Mouse (Mus musculus) midbrain, embryonic 13.5 days (tissue): ENCODE results near the gene Shq1. TPM values are rescaled to one million over a fixed set of nuclear protein-coding genes. Genes with fewer than 3 reads are reported as not detected.

Source experiments
- ATAC-seq: fragments of 200-750 bp; cut with Nextera tagmentation; 2 replicates; pipeline ENCODE4 v1.8.0; 2017; ENCODE audit warnings: mild to moderate bottlenecking, moderate TSS enrichment, moderate library complexity
- H3K27ac ChIP-seq: fragments of 300-500 bp; sonication (generic); 2 replicates; pipeline ENCODE4 v1.5.1; 2015; ENCODE audit warnings: inconsistent platforms, mild to moderate bottlenecking, moderate library complexity
- H3K27me3 ChIP-seq: fragments of 300-500 bp; sonication (generic); 2 replicates; pipeline ENCODE4 v1.6.1; 2015; ENCODE audit warnings: mild to moderate bottlenecking, inconsistent platforms
- H3K36me3 ChIP-seq: fragments of 300-500 bp; sonication (generic); 2 replicates; pipeline ENCODE4 v1.6.1; 2015; ENCODE audit warnings: mild to moderate bottlenecking, inconsistent platforms
- H3K4me1 ChIP-seq: fragments of 300-500 bp; sonication (generic); replicated peaks from 2 replicates; pipeline ENCODE4 v1.6.1; 2015; ENCODE audit warnings: inconsistent platforms
- H3K4me2 ChIP-seq: fragments of 300-500 bp; sonication (generic); replicated peaks from 2 replicates; pipeline ENCODE4 v1.6.1; 2015; ENCODE audit warnings: moderate library complexity, mild to moderate bottlenecking, inconsistent platforms
- H3K4me3 ChIP-seq: fragments of 300-500 bp; sonication (generic); replicated peaks from 2 replicates; pipeline ENCODE4 v1.5.1; 2015; ENCODE audit warnings: mild to moderate bottlenecking, inconsistent platforms
- H3K9ac ChIP-seq: fragments of 300-500 bp; sonication (generic); replicated peaks from 2 replicates; pipeline ENCODE4 v1.6.1; 2015; ENCODE audit warnings: mild to moderate bottlenecking, inconsistent platforms
- H3K9me3 ChIP-seq: fragments of 300-500 bp; sonication (generic); 2 replicates; pipeline ENCODE4 v1.6.1; 2016; ENCODE audit warnings: mild to moderate bottlenecking, inconsistent platforms
- WGBS: fragments of 180-500 bp; shearing (Covaris S2); methylation state at CpG from one replicate; pipeline ENCODE4 v1.1.7; 2015; 5-methylcytosine and 5-hydroxymethylcytosine counted together
- polyA plus RNA-seq: library from polyadenylated mRNA; unstranded; fragments of >200 nt; fragmentation: Nextera tagmentation; extraction: Ambion mirVana; gene quantifications from 2 replicates; pipeline ENCODE4 v1.2.1, GENCODE M21; 2015

Gene Shq1
- polyA plus RNA-seq, 1 experiment from 2014 or later: 12.7 TPM

DNA sequence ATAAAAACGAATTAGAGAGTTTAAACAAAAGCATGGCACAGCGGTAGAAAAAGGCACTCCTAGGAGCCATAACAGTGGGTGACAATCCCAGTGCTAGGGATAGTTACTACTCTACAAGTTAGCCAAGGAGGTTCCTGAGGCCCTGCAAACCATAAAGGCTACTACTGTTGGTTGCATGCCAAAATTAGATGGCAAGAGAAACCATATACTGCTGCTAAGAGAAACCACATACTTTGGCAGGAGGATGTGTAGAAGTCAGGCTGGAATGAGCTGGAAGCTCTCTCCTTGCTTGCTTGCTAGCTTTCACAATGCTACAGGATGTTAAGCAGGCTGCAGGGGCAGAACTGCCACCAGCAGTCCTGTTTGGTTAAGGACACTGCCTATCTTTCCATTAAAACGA, 50.5 kb downstream of the Shq1 start:
- Histone ChIP-seq H3K27ac (no peak overlapping the region), H3K4me1 (no peaks in the 10 kb centered on the region), H3K4me3 (no peak overlapping the region), H3K9me3 (no peaks in the 10 kb centered on the region), H3K36me3 (no peaks in the 10 kb centered on the region), H3K9ac (no peak overlapping the region), H3K27me3 (no peaks in the 10 kb centered on the region), H3K4me2 (no peak overlapping the region)
- no peak for ATAC-seq
- WGBS: 88% methylated on average over 3 of the region's 3 CpGs

DNA sequence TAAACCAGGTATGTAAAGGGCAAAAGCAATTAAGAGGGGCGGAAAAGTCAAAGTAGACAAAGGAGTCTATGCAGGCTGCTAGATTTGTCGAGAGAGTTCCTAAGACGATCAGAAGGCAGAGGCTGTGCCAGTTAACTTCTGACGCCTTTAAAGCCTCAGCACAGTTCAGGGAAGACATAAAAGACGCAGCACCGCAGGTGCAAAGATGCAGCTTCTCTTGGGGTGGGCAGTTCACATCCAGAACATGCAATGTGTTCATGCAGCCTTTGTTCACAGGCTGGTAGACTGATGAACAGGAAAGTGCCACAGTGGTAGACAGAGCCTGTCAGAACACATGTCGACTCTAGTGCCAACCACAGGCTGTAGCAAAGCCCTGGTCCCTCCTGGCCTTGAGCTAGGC, 51.6 kb downstream of the Shq1 start:
- Histone ChIP-seq H3K4me1 (no peaks in the 10 kb centered on the region), H3K4me2 (no peak overlapping the region), H3K4me3 (no peak overlapping the region), H3K27me3 (no peaks in the 10 kb centered on the region), H3K9me3 (no peaks in the 10 kb centered on the region), H3K27ac (no peak overlapping the region), H3K36me3 (no peaks in the 10 kb centered on the region), H3K9ac (no peak overlapping the region)
- ATAC-seq: no peak
- 96% methylated on average over 7 of the region's 7 CpGs for WGBS

GRCm38 (mm10) chr6:100616133-100616532, 54.8 kb downstream of the Shq1 start:
- ATAC-seq: no peak
- Histone ChIP-seq H3K4me2 (no peak overlapping the region), H3K4me1 (peaks cover 8% of the 10 kb centered on the region), H3K36me3 (no peaks in the 10 kb centered on the region), H3K9ac (no peak overlapping the region), H3K27ac (no peak overlapping the region), H3K4me3 (no peak overlapping the region), H3K9me3 (no peaks in the 10 kb centered on the region), H3K27me3 (no peaks in the 10 kb centered on the region)
- 95% methylated on average over 4 of the region's 4 CpGs for WGBS

DNA sequence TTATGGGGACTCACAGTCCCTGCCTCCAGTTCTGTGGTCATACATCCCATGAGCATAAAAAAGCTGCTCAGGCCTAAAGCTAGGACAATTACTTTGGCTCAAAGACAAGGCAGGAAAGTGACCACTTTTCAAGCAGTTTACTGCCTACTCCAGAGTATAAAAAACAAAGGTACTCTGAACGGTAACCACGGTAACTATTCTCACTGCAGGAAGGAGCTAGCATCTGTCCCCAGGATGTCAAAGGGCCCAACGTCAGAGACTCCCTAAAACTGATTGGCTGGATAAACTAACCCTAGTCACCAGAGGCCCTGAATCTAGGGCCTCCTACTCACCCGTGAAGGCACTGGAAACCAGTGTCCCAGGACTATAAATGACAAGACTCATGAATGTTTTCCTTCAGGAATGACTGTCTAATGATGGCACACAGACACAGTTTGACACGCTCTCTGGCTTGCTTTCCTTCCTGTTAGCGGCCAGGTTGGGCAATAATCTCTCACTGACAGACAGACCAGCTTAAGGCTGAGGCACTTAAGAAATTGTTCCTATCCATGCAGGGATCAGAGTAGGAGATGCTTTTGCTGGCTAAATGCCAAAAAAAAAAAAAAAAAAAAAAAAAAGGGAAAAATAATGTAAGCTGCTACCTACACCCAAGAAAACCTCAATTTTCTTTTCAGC, 57.2 kb downstream of the Shq1 start:
- no peaks in the 10 kb centered on the region for H3K27me3 ChIP-seq
- ATAC-seq: 0 out of 2 replicates have a peak, but pooled peaks have one; percentile 27
- peaks cover 8% of the 10 kb centered on the region for H3K4me1 ChIP-seq
- 0 out of 2 replicates have a peak overlapping the region, but pooled peaks have one; percentile 10 for H3K27ac ChIP-seq
- 51% methylated on average over 6 of the region's 6 CpGs for WGBS
- no peaks in the 10 kb centered on the region for H3K36me3 ChIP-seq
- no peak overlapping the region for H3K9ac ChIP-seq
- no peak overlapping the region for H3K4me3 ChIP-seq
- no peak overlapping the region for H3K4me2 ChIP-seq
- no peaks in the 10 kb centered on the region for H3K9me3 ChIP-seq

DNA sequence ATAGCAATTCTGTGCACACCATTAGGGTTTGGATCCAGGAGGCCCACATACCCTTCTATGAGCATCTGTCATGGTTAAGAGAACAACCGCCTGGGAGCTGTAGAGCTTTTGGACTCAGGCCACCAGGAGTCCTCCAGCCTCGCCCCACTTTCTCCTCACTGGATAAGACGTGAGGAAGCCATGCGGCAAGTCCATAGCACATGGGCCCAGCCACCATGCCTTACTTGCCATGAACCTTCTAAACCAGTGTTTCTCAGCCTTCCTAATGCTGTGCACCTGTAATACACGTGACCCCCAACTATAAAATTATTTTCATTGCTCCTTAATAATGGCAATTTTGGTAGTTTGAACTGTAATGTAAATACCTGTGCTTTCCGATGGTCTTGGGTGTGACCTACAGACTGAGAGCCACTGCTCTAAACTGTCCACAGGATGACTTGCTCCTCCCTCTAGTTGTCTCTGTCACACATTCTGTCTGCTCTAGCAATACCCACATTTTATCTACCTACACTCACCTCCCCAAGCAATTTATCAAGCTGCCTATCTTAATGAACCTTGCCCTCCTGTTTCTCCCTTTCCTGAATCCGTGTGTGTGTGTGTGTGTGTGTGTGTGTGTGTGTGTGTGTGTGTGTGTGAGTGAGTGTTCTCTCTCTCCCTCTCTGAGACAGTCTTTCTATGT, 59.9 kb downstream of the Shq1 start:
- H3K9me3 ChIP-seq: no peaks in the 10 kb centered on the region
- H3K9ac ChIP-seq: no peak overlapping the region
- no peaks in the 10 kb centered on the region for H3K36me3 ChIP-seq
- ATAC-seq: no peak
- no peak overlapping the region for H3K27ac ChIP-seq
- no peak overlapping the region for H3K4me2 ChIP-seq
- WGBS: 93% methylated on average over 7 of the region's 7 CpGs
- H3K27me3 ChIP-seq: no peaks in the 10 kb centered on the region
- H3K4me3 ChIP-seq: no peak overlapping the region
- H3K4me1 ChIP-seq: peaks cover 8% of the 10 kb centered on the region

DNA sequence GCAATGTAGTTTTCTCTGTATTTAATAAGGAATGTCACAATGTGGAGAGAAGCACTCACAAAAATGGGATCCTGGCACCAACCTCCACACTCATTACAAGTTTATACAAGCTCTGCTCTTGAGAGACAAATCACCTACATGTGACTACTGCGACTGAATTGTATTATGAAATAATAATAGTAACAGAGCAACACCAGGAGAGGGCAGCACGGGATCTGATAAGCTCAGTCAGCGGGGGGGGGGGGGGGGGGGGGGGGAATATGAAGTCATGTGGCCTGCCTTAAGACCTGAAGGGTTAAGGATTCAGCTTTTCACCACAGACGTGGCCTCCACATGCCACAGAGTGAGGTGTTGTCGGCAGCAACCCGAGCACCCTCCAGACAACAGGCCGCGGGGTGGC, 60.8 kb downstream of the Shq1 start:
- no peak for ATAC-seq
- H3K4me1 ChIP-seq: peaks cover 8% of the 10 kb centered on the region
- H3K4me3 ChIP-seq: no peak overlapping the region
- WGBS: 77% methylated on average over 7 of the region's 8 CpGs
- H3K9ac ChIP-seq: no peak overlapping the region
- no peaks in the 10 kb centered on the region for H3K9me3 ChIP-seq
- H3K4me2 ChIP-seq: no peak overlapping the region
- no peaks in the 10 kb centered on the region for H3K36me3 ChIP-seq
- no peaks in the 10 kb centered on the region for H3K27me3 ChIP-seq
- no peak overlapping the region for H3K27ac ChIP-seq

DNA sequence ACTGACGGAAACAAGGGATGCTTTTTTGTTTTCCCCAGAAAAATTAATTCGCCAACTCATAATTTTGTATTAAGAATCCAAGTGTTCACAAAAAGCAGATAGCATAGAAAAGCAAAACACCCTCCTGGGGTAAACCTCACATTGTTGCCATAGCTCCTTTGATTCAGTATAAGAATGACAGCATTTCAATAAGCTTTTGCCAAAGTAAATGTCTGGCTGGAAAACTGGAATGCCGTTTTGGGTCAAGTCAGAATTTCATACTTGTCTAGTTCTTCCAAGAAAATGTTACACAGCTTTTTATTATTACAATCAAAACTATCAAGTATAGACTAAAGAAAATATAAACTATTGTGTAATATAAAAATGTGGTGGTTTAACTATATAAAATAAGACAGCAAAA, 61.7 kb downstream of the Shq1 start:
- ATAC-seq: no peak
- Histone ChIP-seq H3K27ac (no peak overlapping the region), H3K4me1 (peaks cover 8% of the 10 kb centered on the region), H3K27me3 (no peaks in the 10 kb centered on the region), H3K36me3 (no peaks in the 10 kb centered on the region), H3K9ac (no peak overlapping the region), H3K9me3 (no peaks in the 10 kb centered on the region), H3K4me3 (no peak overlapping the region), H3K4me2 (no peak overlapping the region)
- 80% methylated on average over 3 of the region's 3 CpGs for WGBS

DNA sequence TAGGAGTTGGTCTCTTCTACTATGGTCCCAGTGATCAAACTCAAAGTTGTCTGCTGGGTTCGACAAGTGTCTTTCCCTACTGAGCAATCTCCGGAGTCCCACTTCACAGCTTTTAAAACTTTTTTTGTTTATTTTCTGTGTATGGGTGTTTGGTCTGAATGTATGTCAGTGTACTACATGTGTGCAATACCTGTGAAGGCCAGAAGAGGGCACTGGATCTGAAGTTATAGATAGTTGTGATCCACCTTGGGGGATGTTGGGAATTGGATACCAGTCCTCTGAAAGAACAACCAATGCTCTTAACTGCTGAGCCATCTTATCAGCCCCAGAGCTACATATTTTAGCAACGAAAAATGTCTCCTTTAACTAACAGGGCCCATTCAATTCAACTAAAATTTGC, 62.5 kb downstream of the Shq1 start:
- Histone ChIP-seq H3K36me3 (no peaks in the 10 kb centered on the region), H3K9me3 (no peaks in the 10 kb centered on the region), H3K4me1 (peaks cover 3% of the 10 kb centered on the region), H3K9ac (no peak overlapping the region), H3K27ac (no peak overlapping the region), H3K27me3 (no peaks in the 10 kb centered on the region), H3K4me2 (no peak overlapping the region), H3K4me3 (no peak overlapping the region)
- ATAC-seq: no peak
- 97% methylated on average over 3 of the region's 3 CpGs for WGBS

- WGBS: 83% methylated on average over 4 of the region's 4 CpGs
- ATAC-seq: no peak
- H3K27ac ChIP-seq: no peak overlapping the region
- H3K9me3 ChIP-seq: no peaks in the 10 kb centered on the region
- no peaks in the 10 kb centered on the region for H3K27me3 ChIP-seq
- no peak overlapping the region for H3K4me3 ChIP-seq
- no peak overlapping the region for H3K9ac ChIP-seq
- H3K36me3 ChIP-seq: no peaks in the 10 kb centered on the region
- no peak overlapping the region for H3K4me2 ChIP-seq
- H3K4me1 ChIP-seq: no peaks in the 10 kb centered on the region
Measured at GRCm38 (mm10) chr6:100606805-100607204, 64.2 kb downstream of the Shq1 start.

- H3K9me3 ChIP-seq: no peaks in the 10 kb centered on the region
- ATAC-seq: no peak
- WGBS: 80% methylated on average over 6 of the region's 6 CpGs
- no peaks in the 10 kb centered on the region for H3K4me1 ChIP-seq
- no peak overlapping the region for H3K27ac ChIP-seq
- H3K4me2 ChIP-seq: no peak overlapping the region
- no peaks in the 10 kb centered on the region for H3K36me3 ChIP-seq
- H3K27me3 ChIP-seq: no peaks in the 10 kb centered on the region
- no peak overlapping the region for H3K4me3 ChIP-seq
- H3K9ac ChIP-seq: no peak overlapping the region
Measured at GRCm38 (mm10) chr6:100603702-100604101, 67.3 kb downstream of the Shq1 start.

- Histone ChIP-seq H3K9ac (no peak overlapping the region), H3K4me2 (no peak overlapping the region)
- WGBS: 91% methylated on average over 6 of the region's 6 CpGs
Measured at GRCm38 (mm10) chr6:100601634-100602033, 69.3 kb downstream of the Shq1 start.

DNA sequence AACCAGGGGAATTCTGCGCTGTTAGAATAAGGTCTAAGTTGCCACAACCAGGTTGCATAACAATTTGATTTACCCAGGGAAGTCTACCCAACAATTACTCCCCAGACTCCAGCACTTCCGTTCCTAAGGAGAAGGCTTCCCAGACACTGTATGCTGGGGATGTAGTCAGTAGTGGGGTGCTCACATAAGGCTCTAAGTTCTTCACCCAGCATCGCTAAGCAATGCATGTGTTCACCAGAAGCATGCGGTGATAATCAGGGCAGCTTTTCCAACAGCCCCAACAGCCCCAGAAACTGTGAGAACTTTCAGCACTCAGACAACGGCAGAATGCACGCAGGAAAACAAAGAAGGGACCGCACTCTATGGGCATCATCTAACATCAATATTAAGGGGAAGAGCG, 77.1 kb downstream of the Shq1 start:
- H3K27ac ChIP-seq: no peak overlapping the region
- no peak overlapping the region for H3K4me3 ChIP-seq
- ATAC-seq: no peak
- H3K36me3 ChIP-seq: no peaks in the 10 kb centered on the region
- H3K4me2 ChIP-seq: no peak overlapping the region
- H3K4me1 ChIP-seq: peaks cover 7% of the 10 kb centered on the region
- no peak overlapping the region for H3K9ac ChIP-seq
- no peaks in the 10 kb centered on the region for H3K9me3 ChIP-seq
- 38% methylated on average over 8 of the region's 8 CpGs for WGBS
- H3K27me3 ChIP-seq: 0 out of 2 replicates have a peak, but pooled peaks cover 3% of the 10 kb centered on the region

More at GRCm38 (mm10) chr6:100601634-100602033, 69.3 kb downstream of the Shq1 start:
- Histone ChIP-seq H3K9me3 (no peaks in the 10 kb centered on the region), H3K4me3 (no peak overlapping the region), H3K4me1 (no peaks in the 10 kb centered on the region), H3K27me3 (no peaks in the 10 kb centered on the region), H3K36me3 (no peaks in the 10 kb centered on the region), H3K27ac (no peak overlapping the region)
- no peak for ATAC-seq
